20 mouse cellular contexts compared by ENCODE assay signal in genomic region chr6:67048052-67048691, GRCm38 (mm10). TPM values are rescaled to one million over a fixed set of nuclear protein-coding genes. Genes with fewer than 3 reads are reported as not detected.
DNase-seq lines count a peak whose midpoint lies in the region; ATAC-seq lines count a peak whose summit lies in the region.
"Had no signal": no experiment of that assay in that cellular context is flagged by ENCODE, and none has a peak within 500 bp of the region (broad histone marks: within the 10 kb centered on the region; RNA-seq: fewer than 3 reads in every experiment).

No protein-coding gene starts in this region.

- peak; percentile 66 for DNase-seq in forebrain, embryonic 14.5 days (ENCODE audit: low spot score)
- no peak for DNase-seq in liver, embryonic 11.5 days (ENCODE audit: low spot score)
- no peak for DNase-seq in right cerebral cortex, postnatal 4 days
- DNase-seq: adrenal gland, postnatal 36 days; cerebellum, adult 2 months; gastrocnemius, postnatal 14 days; heart, adult 18-20 months; heart, postnatal 4 days; kidney, adult 11 months; liver, postnatal 0 days; lung, postnatal 36 days; retina, postnatal 1 day had no signal

- H3K36me3 ChIP-seq in forebrain, embryonic 14.5 days (ENCODE audit: control insufficient read depth, insufficient read depth, low read length) = no peaks in the 10 kb centered on the region
- H3K36me3 ChIP-seq in forebrain, embryonic 12.5 days (replicated peaks) = no peaks in the 10 kb centered on the region
- no peaks in the 10 kb centered on the region for H3K36me3 ChIP-seq in liver, embryonic 12.5 days
- H3K36me3 ChIP-seq in liver, embryonic 11.5 days (ENCODE audit: control insufficient read depth, insufficient read depth, low read length) = no peaks in the 10 kb centered on the region
- H3K36me3 ChIP-seq in neural tube, embryonic 13.5 days = no peaks in the 10 kb centered on the region
- no peaks in the 10 kb centered on the region for H3K36me3 ChIP-seq in neural tube, embryonic 15.5 days
- H3K36me3 ChIP-seq: heart, embryonic 15.5 days; limb, embryonic 13.5 days had no signal

- ATAC-seq in forebrain, embryonic 14.5 days = peak; percentile 72
- ATAC-seq in forebrain, embryonic 12.5 days (ENCODE audit: low FRiP score) = no peak
- no peak for ATAC-seq in liver, embryonic 12.5 days
- no peak for ATAC-seq in liver, embryonic 11.5 days (replicated peaks; ENCODE audit: low FRiP score)
- ATAC-seq in neural tube, embryonic 13.5 days (ENCODE audit: low read depth) = 0 out of 2 replicates have a peak, but pooled peaks have one; percentile 64
- ATAC-seq in neural tube, embryonic 15.5 days (ENCODE audit: low FRiP score) = no peak
- ATAC-seq: liver, postnatal 0 days had no signal

- H3K4me3 ChIP-seq in forebrain, embryonic 14.5 days (ENCODE audit: low read depth, low read length) = no peak overlapping the region
- no peak overlapping the region for H3K4me3 ChIP-seq in forebrain, embryonic 12.5 days (replicated peaks)
- H3K4me3 ChIP-seq in liver, embryonic 12.5 days = no peak overlapping the region
- no peak overlapping the region for H3K4me3 ChIP-seq in liver, embryonic 11.5 days (ENCODE audit: low read depth, low read length)
- no peak overlapping the region for H3K4me3 ChIP-seq in neural tube, embryonic 13.5 days
- no peak overlapping the region for H3K4me3 ChIP-seq in neural tube, embryonic 15.5 days (replicated peaks)
- H3K4me3 ChIP-seq: heart, embryonic 15.5 days; limb, embryonic 13.5 days; myocyte had no signal

- no peak overlapping the region for H3K4me2 ChIP-seq in forebrain, embryonic 14.5 days (ENCODE audit: low read length)
- no peak overlapping the region for H3K4me2 ChIP-seq in forebrain, embryonic 12.5 days
- no peak overlapping the region for H3K4me2 ChIP-seq in liver, embryonic 12.5 days
- H3K4me2 ChIP-seq in liver, embryonic 11.5 days = no peak overlapping the region
- H3K4me2 ChIP-seq in neural tube, embryonic 13.5 days = no peak overlapping the region
- no peak overlapping the region for H3K4me2 ChIP-seq in neural tube, embryonic 15.5 days
- H3K4me2 ChIP-seq: heart, embryonic 15.5 days; limb, embryonic 13.5 days had no signal

- no peaks in the 10 kb centered on the region for H3K27me3 ChIP-seq in forebrain, embryonic 14.5 days (replicated peaks; ENCODE audit: control insufficient read depth, insufficient read depth, low read length)
- no peaks in the 10 kb centered on the region for H3K27me3 ChIP-seq in forebrain, embryonic 12.5 days
- H3K27me3 ChIP-seq in liver, embryonic 12.5 days (replicated peaks) = no peaks in the 10 kb centered on the region
- no peaks in the 10 kb centered on the region for H3K27me3 ChIP-seq in liver, embryonic 11.5 days (replicated peaks; ENCODE audit: control insufficient read depth, insufficient read depth, low read length)
- H3K27me3 ChIP-seq in neural tube, embryonic 13.5 days = no peaks in the 10 kb centered on the region
- H3K27me3 ChIP-seq in neural tube, embryonic 15.5 days (replicated peaks) = no peaks in the 10 kb centered on the region
- H3K27me3 ChIP-seq: heart, embryonic 15.5 days; limb, embryonic 13.5 days had no signal

- WGBS in forebrain, embryonic 14.5 days = 57% methylated on average over 3 of the region's 3 CpGs
- WGBS in forebrain, embryonic 12.5 days = 70% methylated on average over 3 of the region's 3 CpGs
- 65% methylated on average over 3 of the region's 3 CpGs for WGBS in liver, embryonic 12.5 days (ENCODE audit: insufficient replicate concordance)
- WGBS in liver, embryonic 11.5 days = 81% methylated on average over 3 of the region's 3 CpGs
- 73% methylated on average over 3 of the region's 3 CpGs for WGBS in neural tube, embryonic 13.5 days
- 62% methylated on average over 3 of the region's 3 CpGs for WGBS in neural tube, embryonic 15.5 days

- H3K9ac ChIP-seq in forebrain, embryonic 14.5 days (ENCODE audit: low read length) = no peak overlapping the region
- no peak overlapping the region for H3K9ac ChIP-seq in forebrain, embryonic 12.5 days
- H3K9ac ChIP-seq in liver, embryonic 12.5 days = no peak overlapping the region
- H3K9ac ChIP-seq in liver, embryonic 11.5 days (ENCODE audit: low read depth, low read length) = no peak overlapping the region
- H3K9ac ChIP-seq in neural tube, embryonic 13.5 days = no peak overlapping the region
- no peak overlapping the region for H3K9ac ChIP-seq in neural tube, embryonic 15.5 days (replicated peaks)
- H3K9ac ChIP-seq: heart, embryonic 15.5 days; limb, embryonic 13.5 days; liver, postnatal 0 days had no signal

- no peak overlapping the region for H3K27ac ChIP-seq in forebrain, embryonic 14.5 days (ENCODE audit: low read depth, low read length)
- H3K27ac ChIP-seq in forebrain, embryonic 12.5 days = no peak overlapping the region
- peak overlapping the region; percentile 73 for H3K27ac ChIP-seq in liver, embryonic 12.5 days
- H3K27ac ChIP-seq in liver, embryonic 11.5 days (ENCODE audit: low read depth, low read length) = no peak overlapping the region; the same call in 1 of the 2 replicates
- no peak overlapping the region for H3K27ac ChIP-seq in neural tube, embryonic 13.5 days (replicated peaks)
- no peak overlapping the region for H3K27ac ChIP-seq in neural tube, embryonic 15.5 days (replicated peaks)
- H3K27ac ChIP-seq: heart, embryonic 15.5 days; limb, embryonic 13.5 days; stomach, postnatal 0 days had no signal

- no peaks in the 10 kb centered on the region for H3K9me3 ChIP-seq in forebrain, embryonic 14.5 days (replicated peaks; ENCODE audit: control insufficient read depth, low read length)
- no peaks in the 10 kb centered on the region for H3K9me3 ChIP-seq in forebrain, embryonic 12.5 days
- H3K9me3 ChIP-seq in liver, embryonic 12.5 days (replicated peaks) = no peaks in the 10 kb centered on the region
- H3K9me3 ChIP-seq in liver, embryonic 11.5 days (ENCODE audit: control insufficient read depth, low read length) = no peaks in the 10 kb centered on the region
- no peaks in the 10 kb centered on the region for H3K9me3 ChIP-seq in neural tube, embryonic 13.5 days
- no peaks in the 10 kb centered on the region for H3K9me3 ChIP-seq in neural tube, embryonic 15.5 days (replicated peaks)
- H3K9me3 ChIP-seq: heart, embryonic 15.5 days; limb, embryonic 13.5 days had no signal

- H3K4me1 ChIP-seq in forebrain, embryonic 14.5 days (ENCODE audit: control insufficient read depth, insufficient read depth, low read length) = peaks cover 9% of the 10 kb centered on the region; the same call in 1 of the 2 replicates
- H3K4me1 ChIP-seq in forebrain, embryonic 12.5 days = peaks cover 13% of the 10 kb centered on the region
- H3K4me1 ChIP-seq in liver, embryonic 12.5 days = peaks cover 48% of the 10 kb centered on the region
- peaks cover 12% of the 10 kb centered on the region for H3K4me1 ChIP-seq in liver, embryonic 11.5 days (replicated peaks; ENCODE audit: control insufficient read depth, insufficient read depth, low read length)
- peaks cover 16% of the 10 kb centered on the region for H3K4me1 ChIP-seq in neural tube, embryonic 13.5 days (replicated peaks)
- peaks cover 8% of the 10 kb centered on the region; the same call in 1 of the 2 replicates for H3K4me1 ChIP-seq in neural tube, embryonic 15.5 days
- H3K4me1 ChIP-seq: heart, embryonic 15.5 days had no signal

RNA-seq across cellular contexts. Expression of gene Gadd45a, which starts 10.9 kb away (rescaled TPM):
- 7.1 and 9.4 TPM in 2 replicates for polyA plus RNA-seq in forebrain, embryonic 14.5 days (2014; fragmentation: Nextera tagmentation; extraction: Ambion mirVana)
- polyA plus RNA-seq in forebrain, embryonic 12.5 days (2016; fragmentation: Nextera tagmentation; extraction: Ambion mirVana) = 20.6 and 27.0 TPM in 2 replicates
- polyA plus RNA-seq in liver, embryonic 12.5 days (2016; fragmentation: Nextera tagmentation; extraction: Ambion mirVana) = 88.3 and 96.9 TPM in 2 replicates
- 27.9 and 31.1 TPM in 2 replicates for polyA plus RNA-seq in liver, embryonic 11.5 days (2014; fragmentation: Nextera tagmentation; extraction: Ambion mirVana)
- polyA plus RNA-seq in neural tube, embryonic 13.5 days (2015; fragmentation: Nextera tagmentation; extraction: Ambion mirVana) = 28.3 and 29.8 TPM in 2 replicates
- 15.8 and 23.4 TPM in 2 replicates for polyA plus RNA-seq in neural tube, embryonic 15.5 days (2015; fragmentation: Nextera tagmentation; extraction: Ambion mirVana)

Comparison
In these comparisons a context has a peak if more than half of its experiments do, and no peak if none do; other contexts are left out.
1. ATAC-seq: peak in forebrain, embryonic 14.5 days (single experiment) and neural tube, embryonic 13.5 days (single experiment); none in forebrain, embryonic 12.5 days (single experiment), liver, embryonic 12.5 days (single experiment), liver, embryonic 11.5 days (single experiment) and neural tube, embryonic 15.5 days (single experiment).